Mouse (Mus musculus) heart, postnatal 25 days (tissue): Measurements from ENCODE around the gene Ttc28. TPM values are rescaled to one million over a fixed set of nuclear protein-coding genes. Genes with fewer than 3 reads are reported as not detected.

Experiments used
- DNase-seq: peaks from one replicate; pipeline ENCODE4 v3.0.0; 2022; ENCODE audit warnings: low spot score
- intact Hi-C: fragments of 180-260 bp; cut with DNase I; formaldehyde crosslinking; loops from one replicate; pipeline ENCODE4 v1.15.1; 2025
- total RNA-seq, 2 experiments: library from RNA; stranded (reverse); gene quantifications; 2 replicates each; pipeline ENCODE4 v1.2.3; 2021

The Ttc28 gene
- total RNA-seq, 2 experiments from 2014 or later, result 13.3 to 16.9 TPM

DNA sequence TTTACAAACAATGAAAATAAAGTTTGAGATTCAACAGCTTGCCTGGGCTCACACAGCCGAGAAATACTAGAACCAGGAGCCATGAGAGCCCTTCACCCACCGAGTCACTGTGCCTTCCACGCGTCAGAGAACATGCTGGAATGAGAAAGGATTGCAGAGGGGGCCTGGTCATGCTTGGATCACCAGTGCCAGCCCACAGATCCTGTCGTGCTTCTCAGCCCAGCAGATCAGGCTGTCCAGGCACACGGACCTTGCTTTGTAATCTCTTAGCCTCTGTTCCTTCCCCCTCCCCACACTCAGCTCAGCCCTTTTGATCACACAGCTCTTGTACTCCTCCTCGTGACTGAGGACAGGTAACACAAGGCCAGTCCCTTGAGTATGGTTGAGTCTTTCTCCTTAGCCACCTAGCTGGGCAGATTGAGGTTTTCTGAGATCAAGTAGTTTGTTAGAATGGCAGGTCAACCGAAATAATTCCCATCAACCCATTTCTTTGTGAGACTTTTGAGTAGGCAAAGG, 334.4 kb downstream of the Ttc28 start:
- DNase-seq, result no peak
- intact Hi-C loops, result no loop called here

GRCm38 (mm10) chr5:111214890-111215289, 335.3 kb downstream of the Ttc28 start:
- intact Hi-C loops, result no loop called here
- DNase-seq, result no peak

GRCm38 (mm10) chr5:111215722-111216121, 336.1 kb downstream of the Ttc28 start:
- intact Hi-C loops, result no loop called here
- no peak for DNase-seq

- DNase-seq, result no peak
- intact Hi-C loops, result no loop called here
Observed at GRCm38 (mm10) chr5:111216166-111216565, 336.6 kb downstream of the Ttc28 start.

DNA sequence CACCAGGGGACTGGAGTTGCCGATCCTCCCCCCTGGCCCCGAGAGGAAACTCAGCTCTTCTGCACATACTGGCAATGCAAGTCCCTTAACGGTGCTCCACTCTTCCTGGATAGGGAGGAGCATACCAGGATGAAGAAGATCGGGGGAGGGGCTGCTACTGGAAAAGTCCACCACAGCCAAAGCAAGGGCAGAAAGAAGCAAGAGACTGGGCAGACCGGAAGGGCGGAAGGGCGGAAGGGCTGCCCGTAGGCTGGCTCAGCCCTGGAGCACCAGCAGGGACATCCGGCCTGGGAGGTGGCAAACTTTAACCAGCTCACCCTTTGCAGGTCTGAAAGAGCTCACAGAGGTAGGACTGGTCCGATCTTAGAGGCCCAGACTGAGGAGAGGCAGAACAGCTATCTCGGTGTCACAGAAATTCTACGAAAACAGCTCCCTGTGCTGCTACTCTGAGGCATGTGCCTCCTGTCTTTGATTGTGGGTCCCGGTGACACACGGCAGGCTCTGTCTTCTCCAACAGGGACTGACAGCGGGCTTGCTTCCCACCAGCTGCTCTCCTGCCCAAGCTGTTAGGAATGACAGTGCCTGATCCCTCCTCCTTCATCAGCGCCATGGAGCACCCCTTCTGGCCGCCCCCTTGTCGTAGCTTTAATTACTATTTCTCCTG, 338.0 kb downstream of the Ttc28 start:
- intact Hi-C loops, result no loop called here
- DNase-seq, result no peak

GRCm38 (mm10) chr5:111218111-111218891, 338.7 kb downstream of the Ttc28 start:
- intact Hi-C loops, result no loop called here
- no peak for DNase-seq

DNA sequence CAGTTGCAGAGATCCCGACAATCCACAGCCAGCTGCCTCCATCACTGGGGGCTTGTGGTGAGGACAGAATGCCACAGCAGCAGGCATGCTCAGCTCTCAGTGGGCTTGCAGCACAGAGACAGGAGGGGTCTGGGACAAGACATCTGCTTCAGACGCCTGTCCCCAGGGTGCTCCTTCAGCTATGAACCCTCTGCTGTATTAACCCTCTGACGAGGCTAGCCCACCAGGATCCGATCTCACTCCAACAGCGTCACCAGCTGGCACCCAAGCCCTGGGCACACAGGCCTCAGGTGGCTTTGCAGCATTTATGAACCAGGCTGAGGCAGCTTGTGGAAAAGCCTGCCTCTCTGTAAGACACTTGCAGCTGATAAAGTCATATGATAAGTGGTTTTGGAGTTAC, 339.4 kb downstream of the Ttc28 start:
- intact Hi-C loops, result no loop called here
- no peak for DNase-seq

GRCm38 (mm10) chr5:111220679-111221380, 341.2 kb downstream of the Ttc28 start:
- intact Hi-C loops, result no loop called here
- DNase-seq, result no peak

DNA sequence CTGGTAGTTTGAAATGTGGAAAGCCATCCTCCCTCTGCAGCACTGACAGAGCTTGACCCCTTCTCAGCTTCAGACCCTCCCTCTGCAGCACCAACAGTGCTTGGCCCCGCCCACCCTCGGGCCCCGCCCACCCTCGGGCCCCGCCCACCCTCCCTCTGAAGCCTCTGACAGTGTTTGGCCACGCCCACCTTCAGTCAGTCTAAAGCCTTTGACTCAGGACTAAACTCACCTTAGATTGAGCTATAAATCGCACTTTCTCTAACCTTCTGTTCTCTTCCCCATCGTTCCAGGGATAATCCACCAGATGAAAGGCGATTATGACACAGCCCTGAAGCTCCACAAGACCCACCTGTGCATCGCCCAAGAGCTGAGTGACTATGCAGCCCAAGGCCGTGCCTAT, 343.2 kb downstream of the Ttc28 start:
- intact Hi-C loops, result no loop called here
- DNase-seq, result no peak

- DNase-seq, result no peak
- intact Hi-C loops, result no loop called here
Observed at GRCm38 (mm10) chr5:111225306-111225705, 345.7 kb downstream of the Ttc28 start.

DNA sequence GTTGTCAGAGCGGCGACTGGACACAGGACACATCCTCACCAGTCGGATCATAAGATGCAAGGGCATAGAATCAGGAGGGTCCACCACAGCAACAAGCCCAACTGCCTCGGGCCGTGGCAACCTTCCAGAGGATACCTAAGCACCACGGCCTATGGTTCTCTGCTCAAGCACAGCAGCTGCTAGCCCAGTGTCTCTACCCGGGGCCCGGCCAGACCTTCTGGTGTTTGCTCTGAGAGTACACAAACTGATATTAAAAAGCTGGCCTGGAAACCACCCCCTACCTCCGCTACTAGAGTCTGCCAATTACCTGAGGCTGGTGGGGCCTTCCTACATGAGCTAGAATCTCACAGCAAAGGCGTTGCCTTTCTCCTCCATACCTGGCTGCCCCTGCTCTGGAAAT, 346.9 kb downstream of the Ttc28 start:
- intact Hi-C loops, result no loop called here
- no peak for DNase-seq

- DNase-seq, result no peak
- intact Hi-C loops, result no loop called here
Observed at GRCm38 (mm10) chr5:111227850-111228249, 348.2 kb downstream of the Ttc28 start.

- DNase-seq, result no peak
- intact Hi-C loops, result no loop called here
Observed at GRCm38 (mm10) chr5:111228302-111229040, 348.9 kb downstream of the Ttc28 start.

DNA sequence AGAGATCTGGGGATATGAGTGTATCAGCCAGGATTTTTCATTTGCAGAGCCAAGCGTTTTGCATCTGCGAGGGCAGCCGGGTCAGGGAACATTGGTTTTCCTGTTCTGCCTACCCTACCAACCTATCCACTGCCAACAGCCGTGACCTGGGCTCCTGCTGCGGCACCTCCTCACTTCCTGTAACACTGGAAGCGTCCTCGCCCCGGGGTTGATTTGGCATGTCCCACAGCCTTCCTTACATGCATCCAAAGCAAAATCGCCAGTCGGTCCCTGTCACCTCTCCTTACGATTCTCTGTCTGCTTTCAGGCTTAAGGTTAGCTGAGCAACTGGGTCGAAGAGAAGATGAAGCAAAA, 349.4 kb downstream of the Ttc28 start:
- no peak for DNase-seq
- intact Hi-C loops, result no loop called here

- no peak for DNase-seq
- intact Hi-C loops, result no loop called here
Observed at GRCm38 (mm10) chr5:111229671-111230070, 350.1 kb downstream of the Ttc28 start.

- no peak for DNase-seq
- intact Hi-C loops, result no loop called here
Observed at GRCm38 (mm10) chr5:111231044-111231443, 351.4 kb downstream of the Ttc28 start.

GRCm38 (mm10) chr5:111231769-111232168, 352.2 kb downstream of the Ttc28 start:
- intact Hi-C loops, result no loop called here
- no peak for DNase-seq

DNA sequence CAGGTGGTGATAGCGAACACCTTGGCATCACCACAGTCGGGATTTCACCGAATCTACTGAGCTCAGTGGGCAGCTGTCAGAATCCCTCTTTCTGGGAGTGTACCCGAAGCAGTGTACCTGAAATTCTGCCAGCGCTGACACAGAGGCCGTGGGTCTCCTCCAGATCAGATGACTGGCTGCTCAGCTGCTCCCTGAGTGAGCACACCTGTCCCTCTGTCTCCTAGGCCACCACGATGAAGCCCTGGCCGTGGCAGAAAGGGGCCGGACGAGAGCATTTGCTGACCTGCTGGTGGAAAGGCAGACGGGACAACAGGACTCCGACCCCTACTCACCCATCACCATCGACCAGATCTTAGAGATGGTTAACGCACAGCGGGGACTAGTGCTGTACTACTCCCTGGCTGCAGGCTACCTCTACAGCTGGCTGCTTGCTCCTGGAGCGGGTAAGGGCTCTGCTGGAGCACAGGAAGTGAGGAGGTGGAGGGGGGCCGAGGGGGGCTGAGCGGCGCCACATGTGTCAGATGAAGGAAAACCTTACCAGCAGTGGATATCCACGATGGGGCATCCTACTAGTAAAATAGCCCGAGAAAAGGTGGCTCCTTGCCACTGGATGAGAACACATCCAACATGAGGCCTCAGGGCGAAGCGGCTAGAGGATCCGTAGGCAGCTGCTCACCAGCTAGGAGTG, 353.6 kb downstream of the Ttc28 start:
- intact Hi-C loops, result no loop called here
- no peak for DNase-seq

DNA sequence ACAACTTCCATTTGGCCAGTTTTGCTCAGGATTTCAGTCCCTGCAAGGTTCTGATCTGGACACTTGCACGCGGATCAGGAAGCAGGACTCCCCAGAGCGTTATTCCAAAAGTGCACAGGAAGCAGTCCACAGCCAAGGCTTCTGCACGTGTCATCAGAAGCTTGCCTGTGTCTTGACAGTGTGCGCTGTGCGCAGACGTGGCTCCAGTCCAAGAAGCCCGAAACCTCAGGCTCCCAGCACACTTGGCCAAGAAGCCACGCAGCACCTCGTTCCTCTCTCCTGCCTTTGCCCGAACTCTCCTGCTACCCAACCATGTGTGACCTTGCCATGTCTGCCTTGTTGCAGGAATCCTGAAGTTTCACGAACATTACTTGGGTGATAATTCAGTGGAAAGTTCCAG, 355.5 kb downstream of the Ttc28 start:
- intact Hi-C loops, result no loop called here
- peak; percentile 62 for DNase-seq

DNA sequence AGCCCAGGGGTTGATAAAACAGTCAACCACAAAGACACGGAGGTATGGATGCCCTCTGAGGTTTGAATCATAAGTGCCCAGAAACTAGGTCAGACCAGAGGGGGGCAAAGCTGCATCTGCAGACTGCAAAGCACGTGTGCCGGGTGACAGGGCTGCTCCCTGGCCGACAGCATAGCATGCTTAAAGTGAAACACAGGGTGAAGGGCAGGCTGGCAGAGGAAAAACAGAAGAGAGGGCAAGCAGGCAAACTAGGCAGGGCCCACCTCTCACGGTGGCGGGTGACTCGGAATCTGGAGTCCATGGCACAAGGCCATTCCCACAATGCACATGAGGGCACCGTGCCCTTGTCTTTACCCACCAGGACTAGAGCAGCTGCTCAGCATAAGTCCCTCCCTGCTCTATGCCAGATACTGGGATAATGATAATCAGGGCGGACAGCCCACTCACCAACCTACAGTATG, 357.6 kb downstream of the Ttc28 start:
- intact Hi-C loops, result no loop called here

More for the DNA sequence above, 357.6 kb downstream of the Ttc28 start:
- DNase-seq, result no peak
